Mouse (Mus musculus) limb, embryonic 12.5 days (tissue): ENCODE measurements around the gene Pfdn4. TPM values are rescaled to one million over a fixed set of nuclear protein-coding genes. Genes with fewer than 3 reads are reported as not detected.
A peak's percentile ranks its signal among the peaks of the same experiment; 100 is the strongest.

Source experiments
- ATAC-seq: fragments of 200-750 bp; cut with Nextera tagmentation; 2 replicates; pipeline ENCODE4 v1.8.0; 2017; ENCODE audit warnings: low read depth, moderate TSS enrichment; ENCODE audit not compliant: insufficient number of reproducible peaks, insufficient read depth, low FRiP score, low TSS enrichment
- H3K27ac ChIP-seq: fragments of 300-500 bp; sonication (generic); 2 replicates; pipeline ENCODE4 v1.5.1; 2016; ENCODE audit warnings: mild to moderate bottlenecking, moderate library complexity
- H3K27me3 ChIP-seq: fragments of 300-500 bp; sonication (generic); 2 replicates; pipeline ENCODE4 v1.6.1; 2016; ENCODE audit warnings: mild to moderate bottlenecking, moderate library complexity
- H3K36me3 ChIP-seq: fragments of 300-500 bp; sonication (generic); 2 replicates; pipeline ENCODE4 v1.6.1; 2016; ENCODE audit warnings: mild to moderate bottlenecking, moderate library complexity
- H3K4me1 ChIP-seq: fragments of 300-500 bp; sonication (generic); replicated peaks from 2 replicates; pipeline ENCODE4 v1.6.1; 2016
- H3K4me2 ChIP-seq: fragments of 300-500 bp; sonication (generic); 2 replicates; pipeline ENCODE4 v1.6.1; 2016; ENCODE audit warnings: mild to moderate bottlenecking, moderate library complexity
- H3K4me3 ChIP-seq: fragments of 300-500 bp; sonication (generic); replicated peaks from 2 replicates; pipeline ENCODE4 v1.5.1; 2016; ENCODE audit warnings: mild to moderate bottlenecking
- H3K9ac ChIP-seq: fragments of 300-500 bp; sonication (generic); replicated peaks from 2 replicates; pipeline ENCODE4 v1.6.1; 2016; ENCODE audit warnings: mild to moderate bottlenecking, moderate library complexity
- H3K9me3 ChIP-seq: fragments of 300-500 bp; sonication (generic); 2 replicates; pipeline ENCODE4 v1.6.1; 2016; ENCODE audit warnings: mild to moderate bottlenecking, moderate library complexity
- WGBS: fragments of 180-500 bp; shearing (Covaris S2); methylation state at CpG from one replicate; pipeline ENCODE4 v1.1.7; 2016; 5-methylcytosine and 5-hydroxymethylcytosine counted together
- polyA plus RNA-seq: library from polyadenylated mRNA; unstranded; fragments of >200 nt; fragmentation: Nextera tagmentation; extraction: Ambion mirVana; gene quantifications from 2 replicates; pipeline ENCODE4 v1.2.1, GENCODE M21; 2016

Gene Pfdn4
- polyA plus RNA-seq, 1 experiment from 2014 or later: 118 TPM

- H3K4me2 ChIP-seq: no peak overlapping the region
- H3K9me3 ChIP-seq: no peaks in the 10 kb centered on the region
- H3K4me1 ChIP-seq: peaks cover 4% of the 10 kb centered on the region; the same call in 1 of the 2 replicates
- no peak for ATAC-seq
- no peak overlapping the region for H3K9ac ChIP-seq
- no peak overlapping the region for H3K27ac ChIP-seq
- no peak overlapping the region for H3K4me3 ChIP-seq
- 97% methylated on average over 3 of the region's 3 CpGs for WGBS
- no peaks in the 10 kb centered on the region for H3K36me3 ChIP-seq
- H3K27me3 ChIP-seq: no peaks in the 10 kb centered on the region
Observed at GRCm38 (mm10) chr2:170530256-170530655, 34.0 kb downstream of the Pfdn4 start.

- Histone ChIP-seq H3K9ac (no peak overlapping the region), H3K9me3 (no peaks in the 10 kb centered on the region), H3K36me3 (no peaks in the 10 kb centered on the region), H3K4me2 (no peak overlapping the region), H3K4me1 (peaks cover 13% of the 10 kb centered on the region), H3K27ac (no peak overlapping the region), H3K27me3 (no peaks in the 10 kb centered on the region), H3K4me3 (no peak overlapping the region)
- WGBS: 50% methylated on average over 12 of the region's 12 CpGs
- no peak for ATAC-seq
Observed at GRCm38 (mm10) chr2:170534116-170534802, 38.0 kb downstream of the Pfdn4 start.

GRCm38 (mm10) chr2:170534803-170535174 is 38.6 kb downstream of the Pfdn4 start:
- H3K4me2 ChIP-seq: no peak overlapping the region
- no peak for ATAC-seq
- H3K9me3 ChIP-seq: no peaks in the 10 kb centered on the region
- H3K9ac ChIP-seq: no peak overlapping the region
- H3K4me1 ChIP-seq: peaks cover 13% of the 10 kb centered on the region
- H3K27ac ChIP-seq: no peak overlapping the region
- H3K4me3 ChIP-seq: no peak overlapping the region
- H3K36me3 ChIP-seq: no peaks in the 10 kb centered on the region
- no peaks in the 10 kb centered on the region for H3K27me3 ChIP-seq
- 93% methylated on average over 11 of the region's 11 CpGs for WGBS

GRCm38 (mm10) chr2:170535841-170536240 is 39.6 kb downstream of the Pfdn4 start:
- peaks cover 13% of the 10 kb centered on the region for H3K4me1 ChIP-seq
- H3K4me2 ChIP-seq: no peak overlapping the region
- H3K9ac ChIP-seq: no peak overlapping the region
- 0 out of 2 replicates have a peak overlapping the region, but pooled peaks have one; percentile 12 for H3K27ac ChIP-seq
- no peaks in the 10 kb centered on the region for H3K36me3 ChIP-seq
- ATAC-seq: 0 out of 2 replicates have a peak, but pooled peaks have one; percentile 33
- H3K4me3 ChIP-seq: no peak overlapping the region
- H3K9me3 ChIP-seq: no peaks in the 10 kb centered on the region
- H3K27me3 ChIP-seq: no peaks in the 10 kb centered on the region

- Histone ChIP-seq H3K4me2 (no peak overlapping the region), H3K36me3 (no peaks in the 10 kb centered on the region), H3K9ac (no peak overlapping the region), H3K4me3 (no peak overlapping the region), H3K4me1 (peaks cover 16% of the 10 kb centered on the region), H3K9me3 (no peaks in the 10 kb centered on the region), H3K27me3 (no peaks in the 10 kb centered on the region; the same call in 1 of the 2 replicates), H3K27ac (no peak overlapping the region)
- ATAC-seq: no peak
- WGBS: 82% methylated on average over 9 of the region's 9 CpGs
Observed at GRCm38 (mm10) chr2:170539211-170539610, 43.0 kb downstream of the Pfdn4 start.

- ATAC-seq: no peak
- Histone ChIP-seq H3K9me3 (no peaks in the 10 kb centered on the region), H3K4me3 (no peak overlapping the region), H3K4me1 (peaks cover 30% of the 10 kb centered on the region), H3K27me3 (no peaks in the 10 kb centered on the region; the same call in 1 of the 2 replicates), H3K36me3 (no peaks in the 10 kb centered on the region), H3K4me2 (no peak overlapping the region), H3K9ac (no peak overlapping the region), H3K27ac (no peak overlapping the region)
- 67% methylated on average over 5 of the region's 5 CpGs for WGBS
Observed at GRCm38 (mm10) chr2:170543625-170544024, 47.4 kb downstream of the Pfdn4 start.

GRCm38 (mm10) chr2:170544159-170544558 is 47.9 kb downstream of the Pfdn4 start:
- Histone ChIP-seq H3K27ac (no peak overlapping the region), H3K9ac (no peak overlapping the region), H3K36me3 (no peaks in the 10 kb centered on the region), H3K27me3 (no peaks in the 10 kb centered on the region; the same call in 1 of the 2 replicates), H3K4me2 (no peak overlapping the region), H3K4me1 (peaks cover 33% of the 10 kb centered on the region), H3K4me3 (no peak overlapping the region), H3K9me3 (no peaks in the 10 kb centered on the region)
- WGBS: 66% methylated on average over 3 of the region's 3 CpGs
- ATAC-seq: no peak

GRCm38 (mm10) chr2:170544950-170545349 is 48.7 kb downstream of the Pfdn4 start:
- H3K4me3 ChIP-seq: no peak overlapping the region
- no peaks in the 10 kb centered on the region for H3K36me3 ChIP-seq
- no peaks in the 10 kb centered on the region; the same call in 1 of the 2 replicates for H3K27me3 ChIP-seq
- ATAC-seq: no peak
- no peaks in the 10 kb centered on the region for H3K9me3 ChIP-seq
- no peak overlapping the region for H3K27ac ChIP-seq
- no peak overlapping the region for H3K9ac ChIP-seq
- H3K4me2 ChIP-seq: no peak overlapping the region
- 84% methylated on average over 7 of the region's 7 CpGs for whole genome bisulfite sequencing
- H3K4me1 ChIP-seq: peaks cover 37% of the 10 kb centered on the region

- no peak overlapping the region for H3K9ac ChIP-seq
- WGBS: 24% methylated on average over 4 of the region's 4 CpGs
Observed at GRCm38 (mm10) chr2:170545745-170546144, 49.5 kb downstream of the Pfdn4 start.

GRCm38 (mm10) chr2:170547526-170547925 is 51.3 kb downstream of the Pfdn4 start:
- Histone ChIP-seq H3K27me3 (no peaks in the 10 kb centered on the region; the same call in 1 of the 2 replicates), H3K27ac (no peak overlapping the region), H3K9me3 (no peaks in the 10 kb centered on the region), H3K36me3 (no peaks in the 10 kb centered on the region), H3K4me3 (no peak overlapping the region), H3K4me2 (0 out of 2 replicates have a peak overlapping the region, but pooled peaks have one; percentile 5), H3K4me1 (peaks cover 57% of the 10 kb centered on the region), H3K9ac (no peak overlapping the region)
- ATAC-seq: no peak
- WGBS: under 1% methylated on average over 6 of the region's 6 CpGs

More at GRCm38 (mm10) chr2:170545745-170546144, 49.5 kb downstream of the Pfdn4 start:
- Histone ChIP-seq H3K4me2 (no peak overlapping the region), H3K27me3 (no peaks in the 10 kb centered on the region; the same call in 1 of the 2 replicates), H3K9me3 (no peaks in the 10 kb centered on the region), H3K36me3 (no peaks in the 10 kb centered on the region), H3K27ac (no peak overlapping the region), H3K4me3 (no peak overlapping the region), H3K4me1 (peaks cover 43% of the 10 kb centered on the region)
- ATAC-seq: no peak

- peak; percentile 32; the same call in 1 of the 2 replicates for ATAC-seq
- Histone ChIP-seq H3K9me3 (no peaks in the 10 kb centered on the region), H3K9ac (no peak overlapping the region), H3K27ac (peak overlapping the region; percentile 54), H3K4me1 (peaks cover 57% of the 10 kb centered on the region), H3K4me2 (no peak overlapping the region), H3K36me3 (no peaks in the 10 kb centered on the region), H3K27me3 (no peaks in the 10 kb centered on the region), H3K4me3 (no peak overlapping the region)
- 13% methylated on average over 4 of the region's 4 CpGs for WGBS
Observed at GRCm38 (mm10) chr2:170548046-170548445, 51.8 kb downstream of the Pfdn4 start.

- Histone ChIP-seq H3K4me1 (peaks cover 55% of the 10 kb centered on the region), H3K4me2 (no peak overlapping the region), H3K4me3 (no peak overlapping the region), H3K9ac (no peak overlapping the region), H3K36me3 (no peaks in the 10 kb centered on the region), H3K27ac (no peak overlapping the region), H3K27me3 (no peaks in the 10 kb centered on the region), H3K9me3 (no peaks in the 10 kb centered on the region)
- no peak for ATAC-seq
- WGBS: 53% methylated on average over 2 of the region's 2 CpGs
Observed at GRCm38 (mm10) chr2:170549146-170549545, 52.9 kb downstream of the Pfdn4 start.
